24 mouse cellular contexts compared by ENCODE assay signal in genomic region chr9:60410872-60411635, GRCm38 (mm10).
DNase-seq lines count a peak whose midpoint lies in the region; ATAC-seq and TF ChIP-seq lines count a peak whose summit lies in the region.
"Had no signal": no experiment of that assay in that cellular context is flagged by ENCODE, and none has a peak within 500 bp of the region (broad histone marks: within the 10 kb centered on the region; RNA-seq: fewer than 3 reads in every experiment).

No protein-coding gene starts in this region.

- WGBS in forebrain, postnatal 0 days, result 58% methylated on average over 17 of the region's 17 CpGs
- WGBS in forebrain, embryonic 15.5 days, result 64% methylated on average over 17 of the region's 17 CpGs
- WGBS in midbrain, postnatal 0 days, result 62% methylated on average over 17 of the region's 17 CpGs
- WGBS in midbrain, embryonic 10.5 days, result 84% methylated on average over 17 of the region's 17 CpGs
- WGBS in embryonic facial prominence, embryonic 14.5 days, result 39% methylated on average over 17 of the region's 17 CpGs
- 62% methylated on average over 17 of the region's 17 CpGs for WGBS in heart, embryonic 12.5 days

- H3K36me3 ChIP-seq in forebrain, postnatal 0 days (ENCODE audit: insufficient read depth), result no peaks in the 10 kb centered on the region
- no peaks in the 10 kb centered on the region for H3K36me3 ChIP-seq in forebrain, embryonic 15.5 days
- H3K36me3 ChIP-seq in midbrain, postnatal 0 days (ENCODE audit: insufficient read depth, low read length), result no peaks in the 10 kb centered on the region
- no peaks in the 10 kb centered on the region for H3K36me3 ChIP-seq in midbrain, embryonic 10.5 days
- no peaks in the 10 kb centered on the region for H3K36me3 ChIP-seq in embryonic facial prominence, embryonic 14.5 days (ENCODE audit: control insufficient read depth, insufficient read depth, low read length)
- H3K36me3 ChIP-seq in heart, embryonic 12.5 days, result no peaks in the 10 kb centered on the region
- H3K36me3 ChIP-seq: forebrain, embryonic 10.5 days; limb, embryonic 12.5 days had no signal

- DNase-seq in forebrain, postnatal 0 days, result peak; percentile 18
- peak; percentile 43 for DNase-seq in midbrain, postnatal 0 days (ENCODE audit: low spot score)
- DNase-seq in midbrain, embryonic 10.5 days (ENCODE audit: low spot score), result no peak
- DNase-seq in cerebellum, postnatal 10 days, result peak; percentile 58 to 65
- DNase-seq in embryonic facial prominence, embryonic 14.5 days (ENCODE audit: low spot score), result peak; percentile 78
- no peak for DNase-seq in thymus, postnatal 0 days (ENCODE audit: low spot score)
- DNase-seq: adrenal gland, adult 8-10 months; gastrocnemius, adult 2 months; heart, adult 11 months; heart, postnatal 36 days; kidney, adult 18-20 months; kidney, postnatal 25 days; midbrain, embryonic 14.5 days; right cerebral cortex, postnatal 4 days; thymus, adult 2 months had no signal

- no peak for ATAC-seq in forebrain, postnatal 0 days
- ATAC-seq in forebrain, embryonic 15.5 days (replicated peaks), result no peak
- ATAC-seq in midbrain, postnatal 0 days (ENCODE audit: low FRiP score), result no peak
- 0 out of 2 replicates have a peak, but pooled peaks have one; percentile 51 for ATAC-seq in embryonic facial prominence, embryonic 14.5 days (ENCODE audit: low read depth)
- ATAC-seq in heart, embryonic 12.5 days (ENCODE audit: insufficient number of reproducible peaks, low FRiP score), result no peak
- ATAC-seq: CD4-positive, CD25-positive, alpha-beta regulatory T cell, adult 4 months; lung, postnatal 0 days; Patski had no signal

- no peaks in the 10 kb centered on the region for H3K9me3 ChIP-seq in forebrain, postnatal 0 days (ENCODE audit: low read length)
- no peaks in the 10 kb centered on the region for H3K9me3 ChIP-seq in forebrain, embryonic 15.5 days
- H3K9me3 ChIP-seq in midbrain, postnatal 0 days (ENCODE audit: low read length), result no peaks in the 10 kb centered on the region
- H3K9me3 ChIP-seq in midbrain, embryonic 10.5 days (replicated peaks), result no peaks in the 10 kb centered on the region
- no peaks in the 10 kb centered on the region for H3K9me3 ChIP-seq in embryonic facial prominence, embryonic 14.5 days (ENCODE audit: control insufficient read depth, low read length)
- no peaks in the 10 kb centered on the region for H3K9me3 ChIP-seq in heart, embryonic 12.5 days (replicated peaks)
- H3K9me3 ChIP-seq: forebrain, embryonic 10.5 days; limb, embryonic 12.5 days had no signal

- no peak for TF ChIP-seq CTCF in forebrain, postnatal 0 days (IDR thresholded peaks at IDR 0.05; ENCODE audit: low read depth)
- TF ChIP-seq CTCF in midbrain, postnatal 0 days (IDR thresholded peaks at IDR 0.05), result no peak

- H3K4me3 ChIP-seq in forebrain, postnatal 0 days (ENCODE audit: low read depth, low read length), result no peak overlapping the region
- H3K4me3 ChIP-seq in forebrain, embryonic 15.5 days, result no peak overlapping the region
- no peak overlapping the region for H3K4me3 ChIP-seq in midbrain, postnatal 0 days (ENCODE audit: low read depth, low read length)
- no peak overlapping the region for H3K4me3 ChIP-seq in midbrain, embryonic 10.5 days
- no peak overlapping the region for H3K4me3 ChIP-seq in embryonic facial prominence, embryonic 14.5 days (ENCODE audit: low read depth, low read length)
- no peak overlapping the region for H3K4me3 ChIP-seq in heart, embryonic 12.5 days
- H3K4me3 ChIP-seq: forebrain, embryonic 10.5 days; gastrocnemius, adult 2 months; left cerebral cortex, adult 2 months; limb, embryonic 12.5 days had no signal

- H3K4me2 ChIP-seq in forebrain, postnatal 0 days (ENCODE audit: low read depth), result no peak overlapping the region
- H3K4me2 ChIP-seq in forebrain, embryonic 15.5 days (replicated peaks), result no peak overlapping the region
- no peak overlapping the region for H3K4me2 ChIP-seq in midbrain, postnatal 0 days (ENCODE audit: low read depth, low read length, poor library complexity, severe bottlenecking)
- H3K4me2 ChIP-seq in embryonic facial prominence, embryonic 14.5 days (ENCODE audit: low read depth, low read length), result 0 out of 2 replicates have a peak overlapping the region, but pooled peaks have one; percentile 2
- no peak overlapping the region for H3K4me2 ChIP-seq in heart, embryonic 12.5 days
- H3K4me2 ChIP-seq: limb, embryonic 12.5 days had no signal

- H3K4me1 ChIP-seq in forebrain, postnatal 0 days (ENCODE audit: insufficient read depth), result no peaks in the 10 kb centered on the region
- peaks cover 15% of the 10 kb centered on the region for H3K4me1 ChIP-seq in forebrain, embryonic 15.5 days
- H3K4me1 ChIP-seq in midbrain, postnatal 0 days (ENCODE audit: insufficient read depth, low read length), result peaks cover 8% of the 10 kb centered on the region; the same call in 1 of the 2 replicates
- H3K4me1 ChIP-seq in midbrain, embryonic 10.5 days, result peaks cover 40% of the 10 kb centered on the region
- H3K4me1 ChIP-seq in embryonic facial prominence, embryonic 14.5 days (ENCODE audit: control insufficient read depth, insufficient read depth, low read length), result peaks cover 35% of the 10 kb centered on the region
- peaks cover 12% of the 10 kb centered on the region for H3K4me1 ChIP-seq in heart, embryonic 12.5 days (replicated peaks)

- H3K9ac ChIP-seq in forebrain, postnatal 0 days, result no peak overlapping the region
- no peak overlapping the region; the same call in 1 of the 2 replicates for H3K9ac ChIP-seq in forebrain, embryonic 15.5 days (replicated peaks)
- no peak overlapping the region for H3K9ac ChIP-seq in midbrain, postnatal 0 days (replicated peaks; ENCODE audit: low read length, poor library complexity, severe bottlenecking)
- H3K9ac ChIP-seq in embryonic facial prominence, embryonic 14.5 days (ENCODE audit: low read depth, low read length), result no peak overlapping the region
- no peak overlapping the region for H3K9ac ChIP-seq in heart, embryonic 12.5 days
- H3K9ac ChIP-seq: limb, embryonic 12.5 days; liver, embryonic 14.5 days had no signal

- no peaks in the 10 kb centered on the region for H3K27me3 ChIP-seq in forebrain, postnatal 0 days (ENCODE audit: insufficient read depth, low read length)
- no peaks in the 10 kb centered on the region for H3K27me3 ChIP-seq in forebrain, embryonic 15.5 days
- H3K27me3 ChIP-seq in midbrain, postnatal 0 days (ENCODE audit: insufficient read depth, low read length), result no peaks in the 10 kb centered on the region
- no peaks in the 10 kb centered on the region for H3K27me3 ChIP-seq in midbrain, embryonic 10.5 days (ENCODE audit: low read depth, poor library complexity, severe bottlenecking)
- H3K27me3 ChIP-seq in embryonic facial prominence, embryonic 14.5 days (replicated peaks; ENCODE audit: control insufficient read depth, insufficient read depth, low read length), result no peaks in the 10 kb centered on the region
- H3K27me3 ChIP-seq in heart, embryonic 12.5 days (replicated peaks), result no peaks in the 10 kb centered on the region
- H3K27me3 ChIP-seq: Patski had no signal

- H3K27ac ChIP-seq in forebrain, postnatal 0 days (ENCODE audit: low read depth, low read length), result no peak overlapping the region
- H3K27ac ChIP-seq in forebrain, embryonic 15.5 days (replicated peaks), result no peak overlapping the region
- H3K27ac ChIP-seq in midbrain, postnatal 0 days (ENCODE audit: low read depth, low read length), result no peak overlapping the region
- H3K27ac ChIP-seq in midbrain, embryonic 10.5 days (replicated peaks), result no peak overlapping the region
- no peak overlapping the region for H3K27ac ChIP-seq in embryonic facial prominence, embryonic 14.5 days (replicated peaks; ENCODE audit: low read depth, low read length)
- H3K27ac ChIP-seq in heart, embryonic 12.5 days (ENCODE audit: poor library complexity, severe bottlenecking), result no peak overlapping the region
- H3K27ac ChIP-seq: forebrain, embryonic 10.5 days; gastrocnemius, adult 2 months; left cerebral cortex, adult 2 months; limb, embryonic 12.5 days; liver, embryonic 14.5 days had no signal

Comparison
In these comparisons a context has a peak if more than half of its experiments do, and no peak if none do; other contexts are left out.
1. DNase-seq: peak in forebrain, postnatal 0 days (single experiment), midbrain, postnatal 0 days (single experiment), cerebellum, postnatal 10 days (2 of 2) and embryonic facial prominence, embryonic 14.5 days (single experiment); none in midbrain, embryonic 10.5 days (single experiment) and thymus, postnatal 0 days (single experiment).